Comparison of ENCODE assay signal across 17 mouse cellular contexts in genomic region chr6:66101555-66102071, GRCm38 (mm10).
DNase-seq lines count a peak whose midpoint lies in the region; ATAC-seq lines count a peak whose summit lies in the region.
"Had no signal": no experiment of that assay in that cellular context is flagged by ENCODE, and none has a peak within 500 bp of the region (broad histone marks: within the 10 kb centered on the region; RNA-seq: fewer than 3 reads in every experiment).

No protein-coding gene starts in this region.

- no peaks in the 10 kb centered on the region for H3K4me1 ChIP-seq in forebrain, embryonic 14.5 days (ENCODE audit: control insufficient read depth, insufficient read depth, low read length)
- no peaks in the 10 kb centered on the region for H3K4me1 ChIP-seq in forebrain, embryonic 13.5 days
- H3K4me1 ChIP-seq in hindbrain, embryonic 16.5 days (ENCODE audit: control insufficient read depth, insufficient read depth, low read depth, low read length) = no peaks in the 10 kb centered on the region
- no peaks in the 10 kb centered on the region for H3K4me1 ChIP-seq in hindbrain, embryonic 10.5 days (replicated peaks)
- peaks cover 6% of the 10 kb centered on the region for H3K4me1 ChIP-seq in midbrain, embryonic 16.5 days (ENCODE audit: control insufficient read depth, insufficient read depth, low read length)
- no peaks in the 10 kb centered on the region for H3K4me1 ChIP-seq in midbrain, embryonic 13.5 days (replicated peaks)
- no peaks in the 10 kb centered on the region for H3K4me1 ChIP-seq in liver, embryonic 12.5 days

- peak; percentile 25 for DNase-seq in forebrain, embryonic 14.5 days (ENCODE audit: low spot score)
- no peak for DNase-seq in hindbrain, embryonic 10.5 days (ENCODE audit: low spot score)
- DNase-seq in skeletal muscle tissue, adult 2 months (ENCODE audit: low read depth, low spot score) = peak; percentile 3
- DNase-seq: cerebellum, postnatal 14 days; gastrocnemius, postnatal 25 days; kidney, adult 11 months; kidney, postnatal 25 days; liver; lung, adult 18-20 months; retina, postnatal 1 day; thymus, postnatal 4 days had no signal

- H3K27ac ChIP-seq in forebrain, embryonic 14.5 days (ENCODE audit: low read depth, low read length) = no peak overlapping the region
- no peak overlapping the region for H3K27ac ChIP-seq in forebrain, embryonic 13.5 days
- no peak overlapping the region for H3K27ac ChIP-seq in hindbrain, embryonic 16.5 days (ENCODE audit: low read depth, low read length)
- H3K27ac ChIP-seq in hindbrain, embryonic 10.5 days = no peak overlapping the region
- peak overlapping the region; percentile 53 for H3K27ac ChIP-seq in midbrain, embryonic 16.5 days (ENCODE audit: low read length)
- no peak overlapping the region for H3K27ac ChIP-seq in midbrain, embryonic 13.5 days
- H3K27ac ChIP-seq in liver, embryonic 12.5 days = no peak overlapping the region
- H3K27ac ChIP-seq: hindbrain, embryonic 15.5 days had no signal

- H3K9ac ChIP-seq in forebrain, embryonic 14.5 days (ENCODE audit: low read length) = no peak overlapping the region
- no peak overlapping the region for H3K9ac ChIP-seq in forebrain, embryonic 13.5 days
- H3K9ac ChIP-seq in hindbrain, embryonic 16.5 days (ENCODE audit: low read depth, low read length) = no peak overlapping the region
- H3K9ac ChIP-seq in midbrain, embryonic 16.5 days (ENCODE audit: low read depth, low read length) = no peak overlapping the region
- H3K9ac ChIP-seq in midbrain, embryonic 13.5 days (replicated peaks) = no peak overlapping the region
- H3K9ac ChIP-seq in liver, embryonic 12.5 days = no peak overlapping the region
- H3K9ac ChIP-seq: hindbrain, embryonic 15.5 days had no signal

- H3K4me3 ChIP-seq in forebrain, embryonic 14.5 days (ENCODE audit: low read depth, low read length) = no peak overlapping the region
- H3K4me3 ChIP-seq in forebrain, embryonic 13.5 days = no peak overlapping the region
- no peak overlapping the region for H3K4me3 ChIP-seq in hindbrain, embryonic 16.5 days (ENCODE audit: low read length)
- H3K4me3 ChIP-seq in hindbrain, embryonic 10.5 days = no peak overlapping the region
- H3K4me3 ChIP-seq in midbrain, embryonic 16.5 days (ENCODE audit: low read depth, low read length) = no peak overlapping the region
- H3K4me3 ChIP-seq in midbrain, embryonic 13.5 days (replicated peaks) = no peak overlapping the region
- no peak overlapping the region for H3K4me3 ChIP-seq in liver, embryonic 12.5 days
- H3K4me3 ChIP-seq: hindbrain, embryonic 15.5 days had no signal

- H3K4me2 ChIP-seq in forebrain, embryonic 14.5 days (ENCODE audit: low read length) = no peak overlapping the region
- no peak overlapping the region for H3K4me2 ChIP-seq in forebrain, embryonic 13.5 days
- no peak overlapping the region for H3K4me2 ChIP-seq in hindbrain, embryonic 16.5 days (ENCODE audit: low read length)
- no peak overlapping the region for H3K4me2 ChIP-seq in midbrain, embryonic 16.5 days (ENCODE audit: low read length)
- H3K4me2 ChIP-seq in midbrain, embryonic 13.5 days (replicated peaks) = no peak overlapping the region
- H3K4me2 ChIP-seq in liver, embryonic 12.5 days = no peak overlapping the region
- H3K4me2 ChIP-seq: hindbrain, embryonic 15.5 days had no signal

- H3K36me3 ChIP-seq in forebrain, embryonic 14.5 days (ENCODE audit: control insufficient read depth, insufficient read depth, low read length) = no peaks in the 10 kb centered on the region
- H3K36me3 ChIP-seq in forebrain, embryonic 13.5 days (ENCODE audit: poor library complexity, severe bottlenecking) = no peaks in the 10 kb centered on the region
- no peaks in the 10 kb centered on the region for H3K36me3 ChIP-seq in hindbrain, embryonic 16.5 days (ENCODE audit: control insufficient read depth, insufficient read depth, low read length)
- no peaks in the 10 kb centered on the region for H3K36me3 ChIP-seq in hindbrain, embryonic 10.5 days
- no peaks in the 10 kb centered on the region for H3K36me3 ChIP-seq in midbrain, embryonic 16.5 days (ENCODE audit: control insufficient read depth, insufficient read depth, low read length)
- no peaks in the 10 kb centered on the region for H3K36me3 ChIP-seq in midbrain, embryonic 13.5 days
- H3K36me3 ChIP-seq in liver, embryonic 12.5 days = no peaks in the 10 kb centered on the region
- H3K36me3 ChIP-seq: hindbrain, embryonic 15.5 days had no signal

- no peak for ATAC-seq in forebrain, embryonic 14.5 days
- no peak; the same call in 1 of the 2 replicates for ATAC-seq in forebrain, embryonic 13.5 days
- peak; percentile 60; the same call in 1 of the 2 replicates for ATAC-seq in hindbrain, embryonic 16.5 days
- ATAC-seq in midbrain, embryonic 16.5 days = peak; percentile 32; the same call in 1 of the 2 replicates
- no peak for ATAC-seq in midbrain, embryonic 13.5 days
- no peak for ATAC-seq in liver, embryonic 12.5 days

- 52% methylated on average over 3 of the region's 3 CpGs for WGBS in forebrain, embryonic 14.5 days
- 69% methylated on average over 3 of the region's 3 CpGs for WGBS in forebrain, embryonic 13.5 days
- 36% methylated on average over 3 of the region's 3 CpGs for WGBS in hindbrain, embryonic 16.5 days
- 67% methylated on average over 3 of the region's 3 CpGs for WGBS in hindbrain, embryonic 10.5 days
- WGBS in midbrain, embryonic 16.5 days = 42% methylated on average over 3 of the region's 3 CpGs
- WGBS in midbrain, embryonic 13.5 days = 46% methylated on average over 3 of the region's 3 CpGs
- WGBS in liver, embryonic 12.5 days (ENCODE audit: insufficient replicate concordance) = 44% methylated on average over 3 of the region's 3 CpGs

- no peaks in the 10 kb centered on the region for H3K9me3 ChIP-seq in forebrain, embryonic 14.5 days (replicated peaks; ENCODE audit: control insufficient read depth, low read length)
- H3K9me3 ChIP-seq in forebrain, embryonic 13.5 days (replicated peaks) = no peaks in the 10 kb centered on the region
- no peaks in the 10 kb centered on the region for H3K9me3 ChIP-seq in hindbrain, embryonic 16.5 days (ENCODE audit: control insufficient read depth, low read length)
- H3K9me3 ChIP-seq in hindbrain, embryonic 10.5 days = no peaks in the 10 kb centered on the region
- no peaks in the 10 kb centered on the region for H3K9me3 ChIP-seq in midbrain, embryonic 16.5 days (replicated peaks; ENCODE audit: control insufficient read depth, low read length, poor library complexity, severe bottlenecking)
- H3K9me3 ChIP-seq in midbrain, embryonic 13.5 days = no peaks in the 10 kb centered on the region; the same call in 1 of the 2 replicates
- no peaks in the 10 kb centered on the region for H3K9me3 ChIP-seq in liver, embryonic 12.5 days (replicated peaks)
- H3K9me3 ChIP-seq: hindbrain, embryonic 15.5 days had no signal

- no peaks in the 10 kb centered on the region for H3K27me3 ChIP-seq in forebrain, embryonic 14.5 days (replicated peaks; ENCODE audit: control insufficient read depth, insufficient read depth, low read length)
- no peaks in the 10 kb centered on the region for H3K27me3 ChIP-seq in forebrain, embryonic 13.5 days
- no peaks in the 10 kb centered on the region for H3K27me3 ChIP-seq in hindbrain, embryonic 16.5 days (replicated peaks; ENCODE audit: control insufficient read depth, insufficient read depth, low read length)
- H3K27me3 ChIP-seq in hindbrain, embryonic 10.5 days (ENCODE audit: insufficient read depth, poor library complexity, severe bottlenecking) = no peaks in the 10 kb centered on the region
- H3K27me3 ChIP-seq in midbrain, embryonic 16.5 days (ENCODE audit: control insufficient read depth, insufficient read depth, low read depth, low read length) = no peaks in the 10 kb centered on the region
- no peaks in the 10 kb centered on the region for H3K27me3 ChIP-seq in midbrain, embryonic 13.5 days
- no peaks in the 10 kb centered on the region for H3K27me3 ChIP-seq in liver, embryonic 12.5 days (replicated peaks)
- H3K27me3 ChIP-seq: hindbrain, embryonic 15.5 days had no signal

Comparison
In these comparisons a context has a peak if more than half of its experiments do, and no peak if none do; other contexts are left out.
1. ATAC-seq: peak in hindbrain, embryonic 16.5 days (single experiment) and midbrain, embryonic 16.5 days (single experiment); none in forebrain, embryonic 14.5 days (single experiment), forebrain, embryonic 13.5 days (single experiment), midbrain, embryonic 13.5 days (single experiment) and liver, embryonic 12.5 days (single experiment).